Mouse (Mus musculus): ENCODE measurements at regions not wholly inside any gene's neighbourhood (a gene's known extent, or its start where the extent isn't known, plus 50 kb on each side); places are given as distances from the start of the nearest gene placed in this dataset.

GRCm38 (mm10) chr10:126646587-126646986 is 254.6 kb downstream of the Atp23 start:
- in situ Hi-C loops (cut with MboI, MseI), result no loop called here

- in situ Hi-C loops (cut with MboI, MseI), result no loop called here
These were observed 259.3 kb downstream of the Atp23 start for GRCm38 (mm10) chr10:126641792-126642289.

GRCm38 (mm10) chr10:126634731-126635130 is 266.4 kb downstream of the Atp23 start:
- in situ Hi-C loops (cut with MboI, MseI), result no loop called here

- in situ Hi-C loops (cut with MboI, MseI), result no loop called here
These were observed 273.1 kb downstream of the Atp23 start for GRCm38 (mm10) chr10:126628057-126628456.

- in situ Hi-C loops (cut with MboI, MseI), result no loop called here
These were observed 275.7 kb downstream of the Atp23 start for GRCm38 (mm10) chr10:126625466-126625865.

GRCm38 (mm10) chr10:126620802-126621201 is 280.4 kb downstream of the Atp23 start:
- in situ Hi-C loops (cut with MboI, MseI), result no loop called here

GRCm38 (mm10) chr10:126619970-126620369 is 281.2 kb downstream of the Atp23 start:
- in situ Hi-C loops (cut with MboI, MseI), result no loop called here

- in situ Hi-C loops (cut with MboI, MseI), result no loop called here
These were observed 288.9 kb downstream of the Atp23 start for GRCm38 (mm10) chr10:126612226-126612625.

- in situ Hi-C loops (cut with MboI, MseI), result no loop called here
These were observed 290.6 kb downstream of the Atp23 start for GRCm38 (mm10) chr10:126610506-126610905.

- in situ Hi-C loops (cut with MboI, MseI), result no loop called here
These were observed 301.5 kb downstream of the Atp23 start for GRCm38 (mm10) chr10:126599686-126600085.

GRCm38 (mm10) chr10:126568155-126568554 is 333.0 kb downstream of the Atp23 start:
- in situ Hi-C loops (cut with MboI, MseI), result no loop called here

- in situ Hi-C loops (cut with MboI, MseI), result no loop called here
These were observed 335.8 kb downstream of the Atp23 start for GRCm38 (mm10) chr10:126565326-126565725.

GRCm38 (mm10) chr10:126555080-126555479 is 346.1 kb downstream of the Atp23 start:
- in situ Hi-C loops (cut with MboI, MseI), result no loop called here

- in situ Hi-C loops (cut with MboI, MseI), result loop anchor here (25.0 kb wide), 1 partner anchor 1270 kb away; no protein-coding TSS in a partner anchor
These were observed 369.2 kb downstream of the Atp23 start for GRCm38 (mm10) chr10:126531950-126532349.

- in situ Hi-C loops (cut with MboI, MseI), result loop anchor here (25.0 kb wide), 1 partner anchor 1269 kb away; no protein-coding TSS in a partner anchor
These were observed 369.8 kb downstream of the Atp23 start for GRCm38 (mm10) chr10:126531368-126531767.

- in situ Hi-C loops (cut with MboI, MseI), result loop anchor here (25.0 kb wide), 1 partner anchor 1266 kb away; no protein-coding TSS in a partner anchor
These were observed 372.4 kb downstream of the Atp23 start for GRCm38 (mm10) chr10:126528801-126529200.

GRCm38 (mm10) chr10:126526186-126526585 is 375.0 kb downstream of the Atp23 start:
- in situ Hi-C loops (cut with MboI, MseI), result loop anchor here (25.0 kb wide), 1 partner anchor 1264 kb away; no protein-coding TSS in a partner anchor

GRCm38 (mm10) chr10:126521836-126522815 is 379.0 kb downstream of the Atp23 start:
- in situ Hi-C loops (cut with MboI, MseI), result no loop called here

GRCm38 (mm10) chr10:126520973-126521372 is 380.2 kb downstream of the Atp23 start:
- in situ Hi-C loops (cut with MboI, MseI), result no loop called here

GRCm38 (mm10) chr10:126513185-126513584 is 388.0 kb downstream of the Atp23 start:
- in situ Hi-C loops (cut with MboI, MseI), result no loop called here

- in situ Hi-C loops (cut with MboI, MseI), result no loop called here
These were observed 389.6 kb downstream of the Atp23 start for GRCm38 (mm10) chr10:126511511-126511910.

GRCm38 (mm10) chr10:126505988-126506387 is 395.2 kb downstream of the Atp23 start:
- in situ Hi-C loops (cut with MboI, MseI), result no loop called here
